Mouse (Mus musculus) cerebellum, adult 9-10 months (tissue): ENCODE data around the gene Naga.
A peak's percentile ranks its signal among the peaks of the same experiment; 100 is the strongest.

Experiments
- DNase-seq: peaks from one replicate; pipeline ENCODE4 v3.0.0; 2022

Naga gene

GRCm38 (mm10) chr15:82354126-82354945, 15.6 kb upstream of the Naga start, which contains the start of gene Ndufa6:
Ndufa6 (minus strand) TSS chr15:82354322.
- peak; percentile 98 for DNase-seq

DNA sequence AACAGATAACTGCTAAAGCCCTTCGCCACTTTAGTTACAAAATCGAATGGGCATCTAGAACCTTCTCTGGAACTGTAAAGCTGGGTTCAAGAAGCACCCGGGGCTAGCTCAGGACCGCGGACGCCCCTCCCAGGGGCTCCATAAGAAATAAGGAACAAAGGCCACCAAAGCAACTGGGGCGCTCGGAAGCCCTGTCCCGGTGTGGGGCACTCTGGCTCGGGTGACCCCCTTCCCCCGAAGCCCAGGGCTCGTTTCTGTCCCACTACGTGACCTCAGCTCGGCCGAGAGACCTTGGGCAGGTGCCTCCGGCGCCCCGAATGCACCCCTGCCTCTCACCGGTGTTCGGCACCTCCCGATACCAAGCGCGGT, 15.0 kb upstream of the Naga start:
- no peak for DNase-seq

- DNase-seq: no peak
Measured at GRCm38 (mm10) chr15:82353078-82353744, 14.5 kb upstream of the Naga start.

GRCm38 (mm10) chr15:82351480-82351879, 12.8 kb upstream of the Naga start:
- no peak for DNase-seq

DNA sequence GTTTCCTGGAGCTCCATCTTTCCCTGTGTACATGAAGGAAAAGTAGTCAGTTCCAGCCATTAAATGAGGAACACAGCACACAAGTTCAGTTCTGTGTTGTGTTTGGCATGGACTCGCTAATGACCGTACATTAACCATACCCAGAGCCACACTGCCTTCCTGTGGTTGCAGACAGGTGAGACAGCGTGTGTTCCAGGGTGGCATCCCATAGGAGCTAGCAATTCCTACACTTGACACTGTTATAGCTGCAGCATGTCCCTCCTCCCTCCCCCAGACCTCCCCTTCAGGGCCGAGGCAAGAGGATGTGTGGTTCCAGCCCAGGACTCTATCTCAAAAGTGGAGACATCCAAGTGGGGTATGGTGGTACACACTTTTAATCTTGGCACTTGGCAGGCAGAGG, 11.6 kb upstream of the Naga start:
- no peak for DNase-seq

- DNase-seq: no peak
Measured at GRCm38 (mm10) chr15:82348999-82349341, 10.2 kb upstream of the Naga start.

DNA sequence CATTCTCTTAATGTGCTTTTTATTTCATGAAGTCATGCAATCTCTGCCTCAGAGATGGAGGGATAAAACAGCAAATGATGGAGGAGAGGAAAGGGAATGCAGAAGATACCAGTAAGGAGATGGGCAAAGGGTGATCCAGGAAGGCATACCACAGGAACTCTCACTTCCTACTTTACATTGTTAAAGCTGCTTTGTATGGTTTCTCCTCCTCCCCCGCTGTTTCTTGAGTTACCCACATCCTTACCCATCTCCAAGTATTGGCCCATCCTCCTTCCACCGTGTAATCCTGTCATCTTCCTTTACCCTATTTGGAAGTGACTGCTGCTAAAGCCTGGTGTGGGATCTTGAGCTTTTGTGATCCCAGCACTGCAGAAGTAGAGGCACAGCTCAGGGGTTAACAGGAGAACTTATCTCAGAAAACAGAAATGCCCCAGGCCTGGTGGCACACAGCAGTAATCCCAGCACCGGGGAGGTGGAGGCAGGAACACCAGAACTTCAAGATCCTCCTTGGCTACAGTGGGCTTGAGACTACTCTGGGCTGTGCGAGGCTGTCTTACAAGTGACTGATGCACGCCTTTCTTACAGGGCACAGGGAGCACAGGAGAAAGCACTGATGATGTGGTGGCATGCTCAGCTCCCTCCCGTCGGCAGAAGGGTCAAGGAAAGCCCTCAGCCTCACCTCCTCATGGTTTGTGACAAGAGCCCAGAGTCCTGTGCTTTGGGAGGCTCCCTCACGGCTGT, 9.7 kb upstream of the Naga start:
- no peak for DNase-seq

DNA sequence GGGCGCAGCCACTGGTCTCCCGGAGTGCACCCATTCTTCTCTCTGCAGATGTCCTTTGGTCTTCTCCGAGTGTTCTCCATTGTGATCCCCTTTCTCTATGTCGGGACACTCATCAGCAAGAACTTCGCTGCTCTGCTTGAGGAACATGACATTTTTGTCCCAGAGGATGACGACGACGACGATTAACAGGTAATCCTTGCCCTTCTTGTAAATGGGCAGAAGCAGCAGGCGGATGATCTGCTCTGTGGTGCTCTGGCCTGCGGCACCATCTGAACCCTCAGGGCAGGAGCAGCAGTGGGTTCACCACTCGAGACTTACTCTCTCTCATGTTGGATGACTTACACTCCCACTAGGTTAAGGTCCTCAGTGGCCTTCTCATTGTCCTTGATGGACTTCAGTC, 9.1 kb upstream of the Naga start:
- peak; percentile 35 for DNase-seq

DNA sequence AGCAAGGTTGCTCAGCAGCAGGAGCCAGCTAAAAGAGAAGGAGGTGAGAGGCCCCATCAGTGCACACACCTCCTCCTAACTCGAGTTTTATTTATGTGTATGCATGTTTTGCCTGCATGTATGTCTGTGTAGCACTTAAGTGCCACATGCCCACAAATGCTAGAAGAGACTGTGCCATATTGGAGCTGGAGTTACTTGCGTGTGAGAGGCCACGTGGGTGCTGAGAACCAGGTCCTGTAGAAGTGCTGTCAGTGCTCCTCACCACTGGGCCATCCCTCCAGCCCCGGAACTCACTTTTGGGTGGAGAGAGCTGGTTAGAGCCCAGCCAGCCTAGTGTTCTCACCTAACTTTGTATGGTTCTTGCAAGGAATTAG, 8.6 kb upstream of the Naga start:
- no peak for DNase-seq

GRCm38 (mm10) chr15:82346580-82347302, 8.0 kb upstream of the Naga start:
- DNase-seq: peak; percentile 53

GRCm38 (mm10) chr15:82345820-82346470, 7.2 kb upstream of the Naga start:
- peak; percentile 99 for DNase-seq

DNA sequence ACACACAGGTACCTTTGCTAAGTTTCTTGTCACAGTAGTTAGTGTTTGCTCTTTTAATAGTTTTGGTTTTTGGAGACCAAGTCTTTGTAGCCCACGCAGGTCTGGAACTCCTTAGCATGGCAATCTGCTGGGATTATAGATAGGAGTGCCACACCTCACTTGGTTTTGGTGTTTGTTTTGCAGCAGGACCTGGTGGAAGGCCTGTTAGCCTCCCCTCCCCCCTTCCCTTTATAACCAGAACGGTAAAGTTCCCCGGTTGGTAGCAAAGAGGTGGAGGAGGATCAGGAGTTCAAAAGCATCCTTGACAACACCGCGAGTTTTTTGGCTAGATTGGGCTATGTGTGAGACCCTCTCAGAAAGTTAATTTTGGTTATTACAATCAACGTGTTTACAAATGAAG, 6.2 kb upstream of the Naga start:
- peak; percentile 60 for DNase-seq

DNA sequence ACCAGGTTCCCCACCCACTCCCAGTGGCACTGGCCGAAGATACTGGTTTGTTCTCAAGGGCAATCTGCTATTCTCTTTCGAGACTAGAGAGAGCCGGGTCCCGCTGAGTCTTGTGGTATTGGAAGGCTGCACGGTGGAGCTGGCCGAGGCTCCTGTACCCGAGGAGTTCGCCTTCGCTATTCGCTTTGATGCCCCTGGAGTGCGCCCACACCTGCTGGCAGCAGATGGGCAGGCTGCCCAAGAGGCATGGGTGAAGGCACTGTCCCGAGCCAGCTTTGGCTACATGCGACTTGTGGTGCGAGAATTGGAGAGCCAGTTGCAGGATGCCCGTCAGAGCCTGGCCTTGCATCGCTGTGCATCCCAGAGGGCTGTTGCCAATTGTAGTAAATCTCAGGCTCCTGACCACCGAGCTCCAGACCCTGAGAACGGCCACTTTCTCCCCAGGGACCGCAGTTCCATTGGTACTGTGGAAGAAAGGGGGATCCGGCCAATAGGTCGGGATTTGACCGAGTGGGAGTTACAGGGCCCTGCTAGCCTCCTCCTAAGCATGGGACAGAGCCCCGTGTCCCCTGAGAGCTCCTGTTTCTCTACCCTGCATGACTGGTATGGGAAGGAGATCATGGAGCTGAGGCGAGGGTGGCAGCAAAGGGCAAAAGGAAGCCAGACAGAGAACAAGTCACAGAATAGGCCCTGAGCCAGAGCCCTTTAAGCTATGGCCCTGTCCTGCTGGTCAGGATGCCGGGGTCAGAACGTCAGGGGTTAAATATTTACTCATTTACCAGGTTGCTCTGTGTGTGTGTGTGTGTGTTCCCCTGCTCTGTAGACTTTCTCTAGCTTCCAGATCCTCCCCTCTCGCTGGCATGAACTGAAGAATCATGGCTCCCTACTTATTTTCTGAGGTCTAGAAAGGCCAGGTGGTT, 4.9 kb upstream of the Naga start:
- peak; percentile 46 for DNase-seq

- DNase-seq: no peak
Measured at GRCm38 (mm10) chr15:82342543-82342935, 3.8 kb upstream of the Naga start.

DNA sequence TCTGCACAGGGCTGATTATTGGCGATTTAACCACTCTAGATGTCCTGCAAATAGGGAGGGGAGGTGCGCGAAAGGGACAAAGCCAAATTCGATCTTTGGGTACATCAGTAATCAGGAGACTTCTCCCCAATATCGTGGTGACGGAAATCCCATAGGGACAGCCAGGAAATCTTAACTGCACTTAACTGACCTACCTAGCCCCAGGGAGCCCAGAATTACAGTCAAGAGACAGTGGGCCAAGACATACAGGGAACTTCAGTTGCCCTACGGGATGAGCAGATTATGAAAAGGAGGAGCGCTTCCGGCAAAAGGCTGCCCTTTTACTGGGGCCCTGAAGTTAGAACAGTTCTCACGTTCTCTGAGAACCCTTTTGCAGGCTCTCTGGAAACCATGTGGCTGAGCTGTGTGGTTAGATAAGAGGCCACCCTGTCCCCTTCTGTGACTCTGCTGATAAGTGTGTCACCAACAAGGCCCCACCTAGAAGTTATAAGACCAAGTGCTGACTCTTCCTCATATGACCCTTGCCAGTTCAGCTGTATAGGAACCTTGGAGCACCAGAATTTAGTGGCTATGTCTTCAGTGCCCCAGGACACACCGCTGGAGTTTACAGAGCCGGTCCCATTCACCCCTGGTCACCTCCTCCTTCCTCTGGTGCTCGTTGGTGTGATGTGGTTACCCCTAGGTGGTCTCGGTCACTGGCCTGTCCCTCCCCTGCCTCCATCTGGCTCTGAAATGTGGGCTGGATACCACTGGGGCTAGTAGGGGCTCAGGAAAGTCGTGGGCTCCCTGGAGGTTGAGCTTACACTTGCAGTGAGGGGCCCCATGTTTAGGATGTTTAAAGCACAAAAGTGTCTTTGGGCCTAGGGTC, 3.2 kb upstream of the Naga start:
- DNase-seq: no peak

- no peak for DNase-seq
Measured at GRCm38 (mm10) chr15:82341036-82341501, 2.3 kb upstream of the Naga start.

- DNase-seq: peak; percentile 47
Measured at GRCm38 (mm10) chr15:82340414-82341035, 1.8 kb upstream of the Naga start.

DNA sequence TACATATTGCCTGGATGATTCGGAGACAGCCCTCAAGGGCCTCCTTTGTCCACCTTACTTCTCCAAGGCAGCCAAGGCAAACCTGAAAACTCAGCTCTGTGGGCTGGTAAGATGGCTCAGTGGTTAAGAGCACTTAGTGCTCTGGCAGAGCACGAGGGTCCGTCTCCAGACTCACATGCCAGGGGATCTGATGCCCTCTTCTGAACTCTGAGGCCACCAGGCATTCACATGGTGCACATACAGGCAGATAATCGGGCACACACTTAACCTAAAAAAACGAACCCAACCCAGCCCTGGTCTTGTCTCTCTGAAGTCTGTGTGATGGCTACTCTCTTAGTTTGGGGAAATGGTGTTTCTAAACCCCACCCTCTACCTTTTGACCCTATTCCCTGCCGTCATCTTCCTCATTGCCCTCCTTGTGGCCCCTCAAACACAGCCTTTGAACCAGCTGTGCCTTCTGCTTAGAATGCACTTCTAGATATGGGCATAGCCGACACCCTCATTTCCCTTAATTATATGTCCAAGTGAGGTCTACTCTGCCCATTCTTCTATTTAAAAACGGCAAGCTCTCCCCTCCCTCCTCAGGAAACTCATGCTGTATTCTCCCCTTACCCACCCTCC, 1.0 kb upstream of the Naga start:
- peak; percentile 39 for DNase-seq

DNA sequence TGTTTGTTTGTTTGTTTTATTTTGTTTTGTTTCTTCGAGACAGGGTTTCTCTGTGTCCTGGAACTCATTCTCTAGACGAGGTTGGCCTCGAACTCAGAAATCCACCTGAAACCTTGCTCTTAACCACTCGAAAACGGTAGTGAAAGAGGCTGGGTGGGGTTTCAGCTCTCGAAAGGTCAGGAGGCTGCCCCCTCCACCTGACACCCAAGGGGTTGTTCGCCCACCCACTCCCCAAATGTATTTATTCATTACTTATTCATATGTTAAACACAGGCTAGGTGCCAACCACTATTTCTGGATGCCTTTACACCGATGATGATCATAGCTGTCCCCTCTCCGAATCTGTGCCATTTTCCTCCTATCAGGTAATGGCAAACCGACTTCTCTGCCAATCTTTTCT, 425 bp upstream of the Naga start:
- DNase-seq: peak; percentile 59
